Mouse (Mus musculus): ENCODE data around the gene Cox5a. TPM values are rescaled to one million over a fixed set of nuclear protein-coding genes. Genes with fewer than 3 reads are reported as not detected.

The Cox5a gene
- total and polyA plus RNA-seq, 2 experiments: 299 to 522 TPM

DNA sequence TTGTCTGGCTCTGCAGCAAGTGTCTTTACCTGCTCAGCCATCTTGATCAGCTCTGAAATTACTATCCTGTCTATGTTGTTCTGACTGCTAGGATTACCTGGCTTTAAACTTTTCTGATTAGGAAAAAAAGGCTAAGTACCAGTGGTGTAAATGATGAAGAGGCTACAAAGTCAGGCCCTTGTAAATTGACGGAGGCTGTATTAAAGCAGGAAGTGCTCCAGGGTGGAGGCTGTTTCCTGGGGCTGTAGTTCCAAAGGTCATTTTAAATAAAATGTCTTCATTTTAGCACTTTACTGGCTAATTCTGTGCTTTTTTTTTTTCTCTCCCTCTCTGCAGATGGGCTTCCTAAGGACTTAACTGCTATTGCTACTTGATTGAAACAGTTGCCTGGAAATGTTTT is 10.9 kb downstream of the Cox5a start:
- Histone ChIP-seq H3K27me3 (ENCODE audit: control insufficient read depth, insufficient read depth, low read length) (no peaks in the 10 kb centered on the region), H3K4me1 (ENCODE audit: control insufficient read depth, insufficient read depth, low read length) (peaks cover 4% of the 10 kb centered on the region; the same call in 1 of the 2 replicates), H3K36me3 (ENCODE audit: control insufficient read depth, insufficient read depth, low read length) (peaks cover 53% of the 10 kb centered on the region), H3K79me2 (ENCODE audit: control insufficient read depth, insufficient read depth, low read length) (peaks cover 2% of the 10 kb centered on the region; the same call in 1 of the 2 replicates), H3K9ac (ENCODE audit: low read depth, low read length) (no peak overlapping the region), H3K27ac (replicated peaks; ENCODE audit: insufficient read depth, low read depth, low read length) (no peak overlapping the region), H3K4me3 (ENCODE audit: insufficient read depth, low read depth, low read length) (no peak overlapping the region)
- 49% methylated on average over 1 of the region's 1 CpGs for WGBS
- TF ChIP-seq CTCF (IDR thresholded peaks at IDR 0.05; ENCODE audit: low read depth, low read length) (no peak), POLR2A (IDR thresholded peaks at IDR 0.05; ENCODE audit: extremely low read depth, insufficient read depth, low read length) (no peak)
- no peak for DNase-seq (ENCODE audit: extremely low read depth, low read depth, low spot score)

DNA sequence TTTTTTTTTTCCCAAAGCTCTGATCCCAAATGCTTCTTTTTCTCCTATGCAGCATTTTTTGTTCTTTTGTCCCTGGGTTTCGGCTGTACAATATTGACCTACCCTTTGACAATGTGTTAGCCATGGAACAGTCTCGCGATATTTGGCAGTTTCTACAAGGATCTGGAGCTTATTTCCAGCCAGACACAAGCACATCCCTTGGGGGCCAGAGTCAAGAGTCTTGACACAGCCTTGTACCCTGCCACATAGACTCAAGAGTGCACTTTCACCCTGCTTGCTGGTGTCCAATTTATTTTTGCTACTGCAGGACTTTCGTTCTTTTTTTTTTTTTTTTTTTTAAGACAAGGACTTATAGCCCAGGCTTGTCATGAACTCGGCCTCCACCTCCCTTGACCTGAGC is 15.3 kb downstream of the Cox5a start:
- Histone ChIP-seq H3K79me2 (ENCODE audit: control insufficient read depth, insufficient read depth, low read length) (no peaks in the 10 kb centered on the region), H3K27me3 (ENCODE audit: control insufficient read depth, insufficient read depth, low read length) (no peaks in the 10 kb centered on the region), H3K27ac (replicated peaks; ENCODE audit: insufficient read depth, low read depth, low read length) (no peak overlapping the region), H3K4me3 (ENCODE audit: insufficient read depth, low read depth, low read length) (no peak overlapping the region), H3K9ac (ENCODE audit: low read depth, low read length) (no peak overlapping the region), H3K36me3 (ENCODE audit: control insufficient read depth, insufficient read depth, low read length) (peaks cover 28% of the 10 kb centered on the region), H3K4me1 (ENCODE audit: control insufficient read depth, insufficient read depth, low read length) (peaks cover 4% of the 10 kb centered on the region; the same call in 1 of the 2 replicates)
- TF ChIP-seq POLR2A (IDR thresholded peaks at IDR 0.05; ENCODE audit: extremely low read depth, insufficient read depth, low read length) (no peak), CTCF (IDR thresholded peaks at IDR 0.05; ENCODE audit: low read depth, low read length) (no peak)
- 75% methylated on average over 5 of the region's 5 CpGs for WGBS
- no peak for DNase-seq (ENCODE audit: extremely low read depth, low read depth, low spot score)

DNA sequence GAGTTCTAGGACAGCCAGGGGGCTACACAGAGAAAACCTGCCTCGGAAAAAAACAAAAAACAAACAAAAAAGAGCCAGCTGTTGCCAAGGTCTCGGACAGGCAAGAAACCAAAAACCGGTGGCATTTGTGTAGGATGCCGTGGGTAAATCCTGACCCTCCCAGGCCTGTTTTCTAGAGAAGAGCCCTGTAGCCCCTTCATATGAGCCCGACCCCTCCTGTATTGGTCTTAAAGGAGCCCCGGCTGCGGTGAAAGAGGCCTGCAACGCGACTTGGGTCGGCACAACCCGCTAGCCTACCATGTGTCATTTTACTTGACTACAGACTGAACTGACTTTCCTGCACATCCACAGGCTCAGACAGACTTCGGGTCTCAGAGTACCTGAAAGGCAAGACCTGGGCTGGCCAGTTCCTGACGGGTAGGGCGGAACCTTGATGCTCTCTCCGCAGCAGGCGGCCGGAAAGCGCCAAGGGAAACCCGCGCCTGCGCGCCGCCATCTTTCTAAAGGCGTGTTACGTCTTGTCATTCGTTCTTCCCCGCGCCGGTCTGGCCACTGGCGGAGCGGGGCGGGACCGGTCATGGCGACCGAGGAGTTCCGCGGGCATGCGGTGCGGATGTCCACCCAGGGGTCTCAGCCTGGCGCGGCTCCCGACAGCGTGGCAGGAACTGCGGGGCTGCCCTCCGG is 16.1 kb downstream of the Cox5a start, which contains the start of gene Fam219b:
Fam219b (plus strand) TSS at position 485 of the 684 bp plus-strand sequence.
- Histone ChIP-seq H3K9ac (ENCODE audit: low read depth, low read length) (peak within 1 kb of the TSS; percentile 76), H3K27me3 (ENCODE audit: control insufficient read depth, insufficient read depth, low read length) (no peaks in the 10 kb centered on the region), H3K4me1 (ENCODE audit: control insufficient read depth, insufficient read depth, low read length) (peaks cover 2% of the 10 kb centered on the region; the same call in 1 of the 2 replicates), H3K27ac (replicated peaks; ENCODE audit: insufficient read depth, low read depth, low read length) (peak within 1 kb of the TSS; percentile 43), H3K79me2 (ENCODE audit: control insufficient read depth, insufficient read depth, low read length) (no peaks in the 10 kb centered on the region), H3K4me3 (ENCODE audit: insufficient read depth, low read depth, low read length) (peak within 1 kb of the TSS; percentile 67), H3K36me3 (ENCODE audit: control insufficient read depth, insufficient read depth, low read length) (peaks cover 20% of the 10 kb centered on the region)
- WGBS: 1% methylated on average over 45 of the region's 45 CpGs
- no peak for TF ChIP-seq CTCF (IDR thresholded peaks at IDR 0.05; ENCODE audit: low read depth, low read length)
- TF ChIP-seq POLR2A (IDR thresholded peaks at IDR 0.05; ENCODE audit: extremely low read depth, insufficient read depth, low read length): peak; percentile 65; the same call in 1 of the 2 replicates
- DNase-seq (ENCODE audit: extremely low read depth, low read depth, low spot score): peak; percentile 71

DNA sequence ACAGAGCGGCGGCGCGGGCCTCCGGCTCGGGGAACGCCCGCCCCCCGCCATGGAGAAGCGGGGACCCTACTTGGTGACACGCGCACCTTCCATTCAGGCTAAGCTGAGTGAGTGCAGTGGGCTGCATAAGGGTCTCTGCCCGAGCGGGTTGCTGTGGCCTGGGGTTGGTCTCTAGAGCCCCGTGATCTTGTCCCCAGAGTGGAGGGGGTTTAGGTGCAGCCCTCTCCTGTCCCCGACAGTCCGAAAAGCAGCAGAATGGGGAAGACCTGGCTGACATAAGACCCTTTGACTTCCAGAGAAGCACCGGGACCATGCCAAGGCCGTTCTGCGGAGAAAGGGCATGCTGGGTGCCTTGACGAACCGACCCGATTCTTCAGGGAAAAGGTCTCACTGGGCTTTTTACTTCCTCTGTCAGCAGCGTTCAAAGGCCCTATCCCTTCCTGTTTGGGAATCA is 16.7 kb downstream of the Cox5a start:
- H3K4me3 ChIP-seq (ENCODE audit: insufficient read depth, low read depth, low read length): peak overlapping the region; percentile 67
- peak overlapping the region; percentile 76 for H3K9ac ChIP-seq (ENCODE audit: low read depth, low read length)
- H3K27me3 ChIP-seq (ENCODE audit: control insufficient read depth, insufficient read depth, low read length): no peaks in the 10 kb centered on the region
- H3K36me3 ChIP-seq (ENCODE audit: control insufficient read depth, insufficient read depth, low read length): peaks cover 16% of the 10 kb centered on the region
- under 1% methylated on average over 24 of the region's 24 CpGs for WGBS
- TF ChIP-seq POLR2A (IDR thresholded peaks at IDR 0.05; ENCODE audit: extremely low read depth, insufficient read depth, low read length) (no peak), CTCF (IDR thresholded peaks at IDR 0.05; ENCODE audit: low read depth, low read length) (no peak)
- no peaks in the 10 kb centered on the region for H3K79me2 ChIP-seq (ENCODE audit: control insufficient read depth, insufficient read depth, low read length)
- DNase-seq (ENCODE audit: extremely low read depth, low read depth, low spot score): peak; percentile 29
- peaks cover 2% of the 10 kb centered on the region; the same call in 1 of the 2 replicates for H3K4me1 ChIP-seq (ENCODE audit: control insufficient read depth, insufficient read depth, low read length)
- H3K27ac ChIP-seq (replicated peaks; ENCODE audit: insufficient read depth, low read depth, low read length): peak overlapping the region; percentile 43

DNA sequence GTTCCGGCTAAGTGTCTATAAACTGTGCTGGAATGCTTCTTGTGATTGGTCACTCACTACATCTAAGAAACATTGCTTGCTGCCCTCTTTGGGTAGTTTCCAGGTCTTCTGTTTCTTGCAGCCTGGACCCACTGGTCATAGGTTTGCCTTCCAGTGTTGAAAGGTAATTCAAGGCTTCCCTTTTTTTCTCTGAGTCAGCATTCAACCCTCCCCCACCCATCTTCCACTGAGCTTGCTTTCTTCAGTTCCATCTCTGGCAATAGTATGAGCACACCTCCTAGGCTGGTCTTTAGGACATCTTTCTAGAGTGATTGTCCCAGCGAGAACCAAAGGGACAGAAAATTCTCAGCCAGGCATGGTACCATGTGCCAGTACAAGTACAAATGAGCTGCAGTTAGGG is 18.5 kb downstream of the Cox5a start:
- H3K27me3 ChIP-seq (ENCODE audit: control insufficient read depth, insufficient read depth, low read length): no peaks in the 10 kb centered on the region
- DNase-seq (ENCODE audit: extremely low read depth, low read depth, low spot score): no peak
- H3K36me3 ChIP-seq (ENCODE audit: control insufficient read depth, insufficient read depth, low read length): peaks cover 4% of the 10 kb centered on the region; the same call in 1 of the 2 replicates
- peaks cover 2% of the 10 kb centered on the region; the same call in 1 of the 2 replicates for H3K4me1 ChIP-seq (ENCODE audit: control insufficient read depth, insufficient read depth, low read length)
- no peak overlapping the region for H3K4me3 ChIP-seq (ENCODE audit: insufficient read depth, low read depth, low read length)
- WGBS: 85% methylated on average over 2 of the region's 2 CpGs
- no peak overlapping the region for H3K27ac ChIP-seq (replicated peaks; ENCODE audit: insufficient read depth, low read depth, low read length)
- no peaks in the 10 kb centered on the region for H3K79me2 ChIP-seq (ENCODE audit: control insufficient read depth, insufficient read depth, low read length)
- TF ChIP-seq POLR2A (IDR thresholded peaks at IDR 0.05; ENCODE audit: extremely low read depth, insufficient read depth, low read length): no peak
- no peak for TF ChIP-seq CTCF (IDR thresholded peaks at IDR 0.05; ENCODE audit: low read depth, low read length)
- H3K9ac ChIP-seq (ENCODE audit: low read depth, low read length): no peak overlapping the region

DNA sequence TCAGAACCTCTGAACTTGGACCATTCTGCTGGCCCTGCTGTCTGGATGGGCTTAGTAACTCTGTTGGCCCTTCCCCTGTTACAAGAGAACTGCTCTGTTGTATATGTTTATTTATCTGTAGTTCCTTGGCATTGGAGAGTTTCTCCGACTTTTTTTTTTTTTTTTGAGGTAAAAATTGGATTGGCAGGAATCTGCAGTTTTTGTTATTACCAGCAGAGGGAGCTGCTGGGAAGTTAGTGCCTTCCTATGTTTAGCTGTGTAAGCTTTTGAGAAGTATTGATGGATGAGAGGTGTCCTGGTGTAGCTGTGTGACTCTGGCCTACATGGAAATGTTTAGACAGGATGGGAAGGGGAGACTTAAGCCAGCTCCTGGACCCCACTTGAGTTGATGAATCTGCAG is 20.2 kb downstream of the Cox5a start:
- no peak for TF ChIP-seq POLR2A (IDR thresholded peaks at IDR 0.05; ENCODE audit: extremely low read depth, insufficient read depth, low read length)
- no peak for TF ChIP-seq CTCF (IDR thresholded peaks at IDR 0.05; ENCODE audit: low read depth, low read length)
- H3K27me3 ChIP-seq (ENCODE audit: control insufficient read depth, insufficient read depth, low read length): no peaks in the 10 kb centered on the region
- WGBS: 6% methylated on average over 1 of the region's 1 CpGs
- H3K79me2 ChIP-seq (ENCODE audit: control insufficient read depth, insufficient read depth, low read length): no peaks in the 10 kb centered on the region
- no peak overlapping the region for H3K27ac ChIP-seq (replicated peaks; ENCODE audit: insufficient read depth, low read depth, low read length)
- H3K4me3 ChIP-seq (ENCODE audit: insufficient read depth, low read depth, low read length): no peak overlapping the region
- DNase-seq (ENCODE audit: extremely low read depth, low read depth, low spot score): peak; percentile 42
- peaks cover 6% of the 10 kb centered on the region; the same call in 1 of the 2 replicates for H3K36me3 ChIP-seq (ENCODE audit: control insufficient read depth, insufficient read depth, low read length)
- H3K9ac ChIP-seq (ENCODE audit: low read depth, low read length): no peak overlapping the region
- H3K4me1 ChIP-seq (ENCODE audit: control insufficient read depth, insufficient read depth, low read length): peaks cover 2% of the 10 kb centered on the region; the same call in 1 of the 2 replicates
